Mouse (Mus musculus): Measurements from ENCODE around the gene Pick1. TPM values are rescaled to one million over a fixed set of nuclear protein-coding genes. Genes with fewer than 3 reads are reported as not detected.
"Not testable (repeated sequence)": the region's sequence is repeated elsewhere in the genome, so short reads cannot be mapped to it uniquely, and the experiment has no call there.

The Pick1 gene
- polyA plus RNA-seq (2017; shearing (Covaris generic)): 1 to 10 TPM; 6.6 to 8.4 (median 8.3) TPM

DNA sequence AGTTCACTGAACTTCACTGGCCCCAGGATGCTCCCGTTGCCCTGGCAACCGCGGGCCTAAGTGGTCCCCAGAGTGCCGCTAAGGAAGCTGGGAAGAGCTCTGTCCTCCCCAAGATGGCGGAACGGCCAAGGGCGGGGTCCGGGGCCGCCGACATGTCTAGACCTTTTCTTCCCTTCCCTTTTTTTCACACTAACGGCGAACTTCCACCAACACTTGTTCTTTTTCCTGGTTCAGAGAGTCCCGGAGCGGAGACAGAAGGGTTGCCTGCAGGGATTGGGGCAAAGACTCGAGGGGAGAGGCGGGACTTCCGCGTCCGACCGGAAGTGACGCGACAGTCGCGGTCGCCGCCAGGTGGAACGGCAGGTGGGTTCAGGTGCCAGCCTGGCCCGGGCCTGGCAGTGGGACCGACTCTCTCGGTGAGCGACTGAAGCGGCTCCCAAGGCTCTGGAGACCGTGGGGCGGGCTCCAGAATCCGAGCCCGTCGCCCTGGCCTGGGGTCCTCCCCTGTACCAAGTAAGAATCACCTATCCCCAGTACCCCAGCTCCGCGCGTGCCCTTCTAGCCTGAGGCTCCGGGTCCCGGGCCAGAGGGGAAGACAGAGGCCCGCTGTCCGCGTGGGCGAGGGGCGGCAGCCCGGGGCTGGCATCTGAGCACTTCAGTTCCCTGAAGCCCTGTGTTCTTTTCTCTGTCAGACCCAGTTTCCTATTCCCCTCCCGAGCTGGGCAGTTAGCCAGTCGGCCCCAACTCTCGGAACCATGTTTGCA, at the start of gene Pick1, which contains the start of gene Gm49486:
TSS of gene Pick1 (plus strand) at position 116 of the 764 bp plus-strand sequence.
TSS of gene Gm49486 (plus strand) at position 334 of the 764 bp plus-strand sequence.
- ATAC-seq: peak; percentile 89

DNA sequence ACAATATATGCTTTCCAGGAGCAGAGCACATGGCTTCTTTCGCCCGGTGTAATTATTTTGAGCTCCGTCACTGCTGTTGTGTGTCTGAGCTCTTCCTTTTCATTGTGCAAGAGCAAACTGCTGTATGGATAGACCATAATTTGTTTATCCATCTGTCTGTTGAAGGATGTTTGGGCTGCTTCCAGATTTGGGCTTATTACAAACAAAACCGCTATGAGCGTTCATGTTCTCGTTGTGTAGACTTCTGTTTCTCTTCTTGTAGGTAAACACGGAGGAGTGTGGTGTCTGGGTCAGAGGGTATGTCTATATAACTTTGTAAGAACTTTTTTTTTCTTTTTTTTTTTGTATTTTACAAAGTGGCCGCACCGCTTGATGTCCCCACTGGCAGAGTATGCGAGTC, 43.8 kb upstream of the Pick1 start:
- ATAC-seq: no peak

DNA sequence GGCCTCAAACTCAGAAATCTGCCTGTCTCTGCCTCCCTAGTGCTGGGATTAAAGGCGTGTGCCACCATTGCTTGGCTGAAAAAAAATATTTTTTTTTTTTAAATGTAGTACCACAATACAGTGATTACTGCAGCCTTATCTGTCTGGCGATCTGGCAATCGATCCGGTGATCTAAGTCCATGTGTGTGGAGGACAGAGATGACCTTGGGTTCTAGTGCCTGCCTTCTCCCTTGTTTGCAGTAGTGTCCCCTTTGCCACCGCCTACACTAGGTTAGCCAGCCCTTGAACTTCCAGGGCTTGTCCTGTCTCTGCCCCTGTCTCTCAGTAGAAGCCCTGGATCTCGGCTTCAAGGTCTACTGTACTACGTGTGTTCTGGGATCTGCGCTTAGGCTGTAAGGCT, 41.2 kb upstream of the Pick1 start:
- no peak for ATAC-seq

DNA sequence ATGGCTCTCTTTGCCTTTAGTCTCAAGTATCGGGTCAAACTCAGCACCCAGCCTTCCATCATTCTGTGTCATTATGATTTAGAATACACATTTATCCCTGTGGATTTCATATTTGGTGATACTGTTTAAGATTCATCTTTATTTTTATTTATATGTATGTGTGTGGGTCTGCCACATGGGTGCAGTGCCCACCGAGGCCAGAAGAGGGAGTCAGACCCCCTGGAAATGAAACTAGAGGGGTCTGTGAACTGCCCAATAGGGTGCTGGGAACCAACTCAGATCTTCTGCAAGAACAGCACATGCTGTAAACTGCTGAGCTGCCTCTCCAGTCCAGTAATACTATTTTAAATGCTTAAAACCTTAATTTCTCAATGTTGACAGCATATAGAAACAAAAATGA, 37.5 kb upstream of the Pick1 start:
- no peak for ATAC-seq

DNA sequence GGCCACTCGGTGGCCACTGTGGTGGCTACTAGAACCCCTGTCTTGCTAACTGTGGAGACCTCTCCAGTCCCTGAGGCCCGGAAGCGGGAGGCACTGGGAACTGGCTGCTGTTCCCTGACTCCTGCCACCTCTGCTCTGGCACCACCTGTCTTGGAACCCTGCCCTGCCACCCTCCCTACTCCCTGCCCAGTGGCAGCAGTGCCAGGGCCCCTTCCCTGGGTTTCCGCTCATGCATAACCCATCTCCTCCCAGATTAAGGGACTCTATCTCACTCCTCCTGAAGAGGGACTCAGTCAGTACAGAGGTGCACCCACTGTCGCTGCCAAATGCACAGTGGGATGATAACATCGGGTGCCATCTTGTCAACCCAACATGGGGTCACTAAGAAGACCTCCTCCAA, 36.5 kb upstream of the Pick1 start:
- ATAC-seq: no peak

DNA sequence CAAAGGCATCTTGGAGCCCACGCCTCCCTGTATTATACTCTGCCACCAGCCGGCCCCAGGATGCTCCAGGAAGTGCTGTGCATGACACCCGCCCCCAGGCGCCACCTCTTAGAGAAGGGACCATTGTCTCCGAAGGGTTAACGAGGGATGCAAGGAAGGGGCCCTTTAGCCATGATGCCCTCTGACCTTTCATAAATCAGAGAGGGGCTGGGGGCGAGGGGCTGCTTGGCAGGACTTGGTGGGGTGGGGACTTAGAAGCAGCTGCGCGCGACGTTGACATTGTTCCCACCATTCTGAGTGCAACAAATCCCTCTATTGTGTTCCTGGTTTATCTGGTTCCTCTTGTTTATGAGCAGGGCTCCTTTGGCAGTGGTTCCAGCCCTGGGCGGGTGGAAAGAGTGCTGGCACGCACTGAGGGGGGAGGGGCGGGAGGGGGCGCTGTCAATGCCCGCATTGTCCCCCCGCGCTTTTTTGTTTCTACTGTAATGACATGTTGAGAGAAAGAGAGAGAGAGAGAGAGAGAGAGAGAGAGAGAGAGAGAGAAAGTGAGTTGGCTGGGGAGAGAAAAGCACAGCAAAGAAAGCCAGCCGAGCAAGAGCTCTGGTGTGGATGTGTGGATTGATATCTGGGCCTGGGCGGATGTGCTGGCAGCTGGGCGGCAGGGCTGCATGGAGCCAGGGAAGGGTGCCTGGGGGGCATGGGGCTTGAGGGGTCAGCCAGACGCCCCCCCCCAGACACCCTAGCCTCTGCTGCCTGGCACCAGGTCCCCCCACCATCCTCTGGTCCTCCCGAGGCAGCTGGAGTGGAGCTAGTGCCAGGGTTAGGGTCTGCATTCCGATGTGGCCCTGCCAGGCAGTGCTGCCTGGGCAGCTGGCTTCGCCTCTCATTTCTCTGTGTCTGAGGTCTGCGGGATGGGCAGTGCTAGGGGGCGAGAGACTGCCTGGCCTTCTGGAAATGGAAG, 35.8 kb upstream of the Pick1 start:
- ATAC-seq: no peak

DNA sequence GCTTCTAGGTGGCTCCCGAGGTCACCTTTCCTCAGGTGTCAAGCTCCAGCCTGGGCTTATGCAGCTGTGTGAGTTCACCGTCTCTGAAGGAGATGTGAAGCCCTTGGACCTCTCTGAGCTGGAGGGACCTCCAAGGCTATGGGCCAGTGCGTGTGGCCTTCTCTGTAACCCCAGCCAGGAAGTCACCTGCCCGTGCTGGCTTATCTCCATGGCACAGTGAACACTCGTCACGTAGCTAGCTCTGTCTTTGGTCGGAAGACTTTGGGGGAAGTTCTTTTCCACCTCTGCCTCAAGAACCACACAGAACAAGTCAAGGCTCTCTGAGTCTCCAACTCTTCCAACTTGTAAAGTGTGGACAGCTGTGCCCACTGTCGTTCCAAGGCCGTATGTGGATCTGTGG, 34.9 kb upstream of the Pick1 start:
- ATAC-seq: no peak

DNA sequence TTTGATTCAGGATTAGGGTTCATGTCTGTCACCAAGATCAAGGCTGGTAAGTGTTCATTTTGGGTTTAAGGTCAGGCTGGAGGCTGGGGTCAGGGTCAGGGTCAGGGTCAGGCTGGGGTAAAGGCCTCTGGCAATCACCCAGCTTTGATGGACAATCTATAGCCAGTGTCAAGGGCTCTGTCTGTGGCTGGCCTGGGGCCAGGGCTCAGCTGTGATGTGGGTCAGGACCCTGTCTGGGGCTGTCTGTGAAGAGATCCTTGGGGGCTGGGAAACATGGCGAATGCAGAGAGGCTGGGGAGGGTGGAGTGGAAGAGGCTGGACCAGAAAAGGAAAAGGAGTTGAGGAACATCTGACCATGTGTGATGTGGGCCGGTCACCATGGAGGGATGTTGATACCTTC, 34.0 kb upstream of the Pick1 start:
- no peak for ATAC-seq

DNA sequence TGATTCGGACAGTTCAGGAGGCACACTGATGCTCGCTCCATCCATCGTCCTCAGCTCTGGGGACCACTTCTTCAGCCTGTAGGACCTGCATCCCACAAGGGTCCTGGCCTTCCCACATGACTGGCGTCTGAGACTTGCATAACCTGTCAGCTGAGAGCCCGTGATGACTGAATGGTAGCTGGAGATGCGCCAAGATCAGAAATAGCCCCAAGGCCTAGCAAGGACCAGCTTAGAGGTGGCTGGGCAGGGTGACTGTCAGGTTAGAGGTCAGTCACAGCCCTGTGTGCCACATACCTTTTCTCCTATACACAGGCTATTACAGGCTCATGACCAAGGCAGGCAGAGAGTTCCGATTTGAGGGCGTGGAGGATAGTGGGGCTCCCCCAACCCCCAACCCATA, 33.5 kb upstream of the Pick1 start:
- ATAC-seq: no peak

DNA sequence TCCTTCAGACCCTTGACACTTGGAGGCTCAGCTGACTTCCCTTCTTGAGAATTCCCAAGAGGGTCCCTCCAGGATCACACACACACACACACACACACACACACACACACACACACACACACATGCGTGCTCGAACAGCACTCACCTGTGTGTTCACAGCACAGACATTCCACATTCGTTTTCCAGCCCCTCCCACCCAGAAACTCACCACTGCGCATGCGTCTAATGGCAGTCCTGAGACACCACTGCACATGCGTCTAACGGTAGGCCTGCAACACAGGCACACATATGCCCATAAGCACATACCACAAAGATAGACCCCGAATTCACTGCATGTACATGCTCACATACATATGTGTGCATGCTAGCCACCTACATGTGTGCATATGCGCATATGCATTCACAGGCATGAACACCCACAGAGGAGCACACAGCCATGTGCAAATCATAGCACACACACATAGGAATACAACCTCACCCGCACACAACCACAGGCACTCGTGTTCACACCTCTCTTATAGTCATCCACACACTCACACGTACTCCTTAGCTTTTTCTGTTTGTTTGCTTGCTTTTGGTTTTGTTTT, 29.5 kb upstream of the Pick1 start:
- no peak for ATAC-seq

DNA sequence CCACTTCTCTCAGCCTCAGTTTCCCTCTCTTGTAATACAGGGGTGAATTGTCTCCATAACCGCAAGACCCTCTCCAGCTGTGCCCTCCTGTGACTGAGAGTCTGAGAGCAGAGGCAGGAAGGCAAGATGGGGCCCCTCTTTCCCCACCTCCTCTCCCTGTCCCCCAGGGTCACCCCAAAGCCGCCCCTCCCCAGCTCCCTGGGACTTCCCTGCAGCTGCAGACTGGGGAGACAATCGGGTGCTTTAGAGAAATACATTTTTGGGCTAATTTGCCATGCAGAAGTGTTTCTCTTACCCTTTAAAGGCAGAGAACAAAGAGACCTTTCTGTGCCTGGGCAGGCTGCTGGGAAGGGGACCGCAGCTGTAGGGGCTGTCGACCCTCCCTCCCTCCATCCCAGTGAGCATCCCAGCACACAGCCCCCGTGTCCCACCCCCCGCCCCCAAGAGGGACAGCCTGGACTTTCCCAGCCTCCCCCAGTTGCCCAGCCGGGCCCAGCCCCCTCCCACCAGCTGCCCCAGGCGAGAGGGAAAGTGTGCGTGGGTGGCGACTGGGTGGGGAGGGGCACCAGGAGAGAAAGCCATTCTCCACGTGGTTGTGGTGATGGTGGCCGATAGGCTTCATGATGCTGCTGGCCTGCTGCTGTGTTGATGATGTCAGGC, 27.4 kb upstream of the Pick1 start:
- ATAC-seq: no peak

DNA sequence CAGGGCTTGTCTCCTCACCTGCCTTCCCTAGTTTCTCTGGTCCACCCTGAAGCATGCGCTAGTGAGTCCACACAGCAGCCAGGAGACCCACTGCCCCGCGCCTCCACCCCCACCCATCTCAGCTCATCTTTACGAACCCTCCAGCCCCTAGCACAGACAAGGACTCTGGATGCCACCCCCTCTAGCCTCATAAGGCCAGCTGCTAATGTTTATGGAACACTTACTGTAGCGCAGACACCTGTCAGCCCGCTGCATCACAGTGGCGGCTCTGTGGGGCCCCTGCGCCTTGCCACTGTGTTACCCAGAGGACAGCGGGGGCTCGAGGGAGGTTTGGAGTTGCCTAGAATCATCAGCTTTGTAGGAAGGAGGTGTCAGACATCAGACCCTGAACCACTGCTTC, 26.4 kb upstream of the Pick1 start:
- no peak for ATAC-seq

DNA sequence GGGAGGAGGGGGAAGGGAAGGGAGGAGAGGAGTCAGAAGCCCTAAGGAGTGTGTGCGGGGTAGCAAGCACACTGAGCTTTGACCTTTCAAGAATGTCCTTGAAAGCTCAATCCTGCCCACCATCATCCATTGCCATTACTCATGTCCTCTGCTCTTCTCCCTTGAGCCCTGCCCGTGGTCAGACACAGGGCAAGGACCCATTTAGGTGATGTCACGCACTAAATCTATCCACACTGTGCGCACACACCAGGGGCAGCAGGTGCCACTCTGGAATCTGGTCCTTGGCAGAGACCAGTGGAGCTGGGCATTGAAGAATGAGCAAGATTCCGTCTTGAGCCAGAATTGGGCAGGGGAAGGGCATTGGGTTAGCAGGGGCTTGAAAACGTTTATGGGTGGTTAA, 20.8 kb upstream of the Pick1 start:
- ATAC-seq: no peak

DNA sequence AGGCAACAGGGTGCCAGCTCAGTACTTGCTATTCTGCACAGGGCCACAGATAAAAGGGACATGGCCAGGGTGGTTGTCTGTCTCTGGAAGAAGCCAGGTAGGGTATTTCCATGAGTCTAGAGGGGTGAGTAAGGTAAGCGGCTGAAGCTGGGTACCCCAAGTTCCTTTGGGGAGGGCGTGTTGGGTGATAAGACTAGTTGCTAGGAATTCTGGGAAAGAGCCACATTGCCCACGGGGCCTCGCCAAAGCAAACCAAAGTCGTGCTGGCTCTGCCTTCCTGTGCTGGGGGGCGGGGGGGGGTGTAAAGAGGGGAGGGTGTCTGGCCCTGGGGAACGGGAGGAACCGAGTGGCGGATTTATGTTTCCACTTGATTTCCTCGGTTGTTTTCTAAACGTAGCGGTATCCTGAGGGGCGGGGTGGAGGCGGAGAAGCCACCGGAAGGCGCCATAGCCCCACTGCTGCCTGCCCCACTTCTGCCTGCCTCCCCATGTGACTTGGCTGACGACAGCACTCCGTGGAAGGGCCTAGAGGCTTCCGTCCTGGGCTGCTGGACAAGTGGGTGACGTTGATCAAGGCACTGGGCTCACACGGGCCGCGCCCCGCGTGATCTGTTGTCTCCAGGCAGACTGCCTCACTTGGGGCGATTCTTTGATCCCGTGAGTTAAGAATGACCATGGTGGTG, 20.1 kb upstream of the Pick1 start:
- ATAC-seq: peak; percentile 95

DNA sequence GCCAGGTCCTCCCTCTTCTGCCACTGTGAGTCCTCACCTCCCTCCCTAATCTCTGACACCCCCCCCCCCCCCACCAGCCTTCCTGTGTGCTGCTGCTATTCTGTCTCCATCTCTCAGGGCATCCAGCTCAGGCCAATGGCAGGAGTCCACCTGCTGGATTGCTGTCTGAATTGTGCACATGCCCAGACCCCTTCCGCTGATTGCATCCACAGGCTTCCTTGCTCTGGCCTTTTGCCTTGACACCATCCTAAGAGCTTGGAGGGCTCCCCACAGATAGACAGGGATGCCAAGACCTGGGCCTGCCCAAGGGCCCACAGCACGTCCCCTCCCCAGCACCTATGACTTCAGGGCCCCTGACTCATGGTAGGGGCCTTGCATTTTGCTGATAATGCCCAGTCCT, 18.6 kb upstream of the Pick1 start:
- no peak for ATAC-seq

DNA sequence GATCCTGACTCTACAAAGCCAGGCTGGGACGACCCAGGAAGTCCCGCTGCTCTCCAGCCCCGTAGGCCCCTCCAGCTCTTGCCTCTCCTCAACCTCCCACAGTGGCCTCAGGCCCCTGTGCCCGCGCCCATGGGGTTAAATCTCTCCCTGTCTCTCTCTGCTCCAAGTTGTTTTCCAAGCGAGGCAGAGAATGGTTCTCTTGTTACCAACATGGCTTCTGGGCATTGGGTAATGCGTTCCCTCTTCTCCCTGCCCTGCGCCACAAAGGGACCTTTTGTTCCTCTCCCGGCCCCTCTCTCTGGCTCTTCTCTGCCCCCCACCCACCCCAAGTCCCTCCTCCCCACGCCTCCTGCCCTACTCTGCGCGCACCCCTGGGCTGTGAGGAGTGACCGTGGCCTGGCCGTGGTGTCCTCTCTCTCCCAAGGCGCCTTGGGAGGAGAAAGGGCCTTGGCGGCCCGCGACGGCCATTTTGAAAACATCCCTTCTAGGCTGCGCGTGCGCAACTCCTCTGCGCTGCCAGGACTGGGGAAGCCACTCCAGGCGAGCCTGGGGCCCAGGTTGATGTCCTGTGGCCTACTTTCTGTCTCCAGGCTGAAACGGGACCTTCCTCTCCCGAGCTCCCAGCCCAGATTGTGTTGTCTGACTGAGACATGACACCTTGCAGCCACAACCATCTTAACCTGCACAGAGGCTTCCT, 16.1 kb upstream of the Pick1 start:
- no peak for ATAC-seq

DNA sequence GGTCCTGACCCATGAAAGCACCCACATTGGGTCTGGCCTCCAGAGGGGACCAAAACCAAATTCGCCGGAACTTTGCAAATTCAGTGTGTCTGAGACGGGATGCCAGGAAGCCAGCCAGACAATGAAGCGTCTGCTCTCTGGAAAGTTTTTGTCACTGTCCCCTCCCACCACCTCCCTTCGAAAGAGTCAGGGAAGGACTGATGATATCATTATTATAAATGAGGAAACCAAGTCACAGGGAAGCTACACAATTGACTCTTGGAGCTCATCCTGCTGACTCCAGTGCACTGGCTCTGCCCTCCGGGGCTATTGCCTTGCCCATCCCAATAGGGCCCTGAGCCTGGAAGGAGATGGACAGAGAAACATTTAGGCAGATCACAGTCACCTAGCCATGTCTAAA, 15.4 kb upstream of the Pick1 start:
- no peak for ATAC-seq

DNA sequence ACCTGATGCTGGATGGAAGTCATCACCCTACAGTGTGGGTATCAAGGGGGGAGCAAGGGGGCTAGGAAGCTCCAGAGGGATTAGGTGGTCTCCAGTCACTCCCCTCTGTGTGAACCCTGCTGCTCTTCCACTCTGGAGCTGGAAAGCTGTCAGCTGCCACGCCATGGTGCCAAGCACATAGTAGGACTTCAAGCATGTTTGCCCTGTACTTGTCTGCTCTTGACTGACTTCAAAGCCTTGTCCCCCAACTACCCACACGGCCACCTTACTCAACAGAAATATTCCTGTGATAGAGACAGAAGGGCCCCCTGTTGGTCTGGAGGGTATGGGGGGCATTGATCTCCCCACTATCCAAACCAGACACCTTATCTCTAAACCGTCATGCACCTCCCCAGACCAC, 12.8 kb upstream of the Pick1 start:
- no peak for ATAC-seq

DNA sequence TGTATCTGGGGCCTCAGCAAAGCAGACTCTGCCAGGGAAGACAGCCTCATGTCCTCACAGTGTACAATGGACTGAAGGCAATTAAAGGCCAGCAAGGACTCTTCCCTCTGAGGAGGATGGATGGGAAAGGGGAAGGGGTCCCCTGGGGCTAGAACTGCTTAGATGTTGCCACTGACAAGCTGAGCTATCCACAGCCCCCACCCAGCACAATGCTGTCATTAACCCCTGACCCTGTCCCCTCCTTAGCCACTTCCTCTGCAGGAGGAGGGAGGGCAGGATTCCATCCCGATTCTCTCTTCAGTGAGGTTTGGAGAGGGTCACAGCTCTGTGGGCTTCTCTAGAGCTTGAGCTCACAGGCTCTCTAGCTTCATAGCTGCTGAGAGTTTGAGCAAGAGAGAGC, 9.4 kb upstream of the Pick1 start:
- no peak for ATAC-seq

DNA sequence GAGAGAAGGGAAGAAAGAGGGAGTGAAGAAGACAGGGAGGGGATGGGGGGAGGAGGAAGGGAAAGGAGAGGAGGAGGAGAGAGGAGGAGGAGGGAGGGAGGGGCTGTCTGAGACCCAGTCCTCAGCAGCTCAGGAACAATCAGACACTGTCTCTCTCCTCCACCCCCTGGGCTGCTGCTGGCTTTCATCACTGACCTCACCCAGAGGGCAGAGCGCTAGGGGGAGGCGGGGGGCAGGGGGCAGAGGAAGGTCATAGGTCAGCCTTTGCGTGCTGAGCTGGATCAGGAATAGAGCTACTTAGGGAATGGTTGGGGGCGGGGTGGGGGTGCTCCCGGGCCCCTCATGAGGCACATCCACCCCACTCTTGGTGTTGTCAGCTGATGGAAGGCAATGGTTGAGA, 5.3 kb upstream of the Pick1 start:
- ATAC-seq: no peak

DNA sequence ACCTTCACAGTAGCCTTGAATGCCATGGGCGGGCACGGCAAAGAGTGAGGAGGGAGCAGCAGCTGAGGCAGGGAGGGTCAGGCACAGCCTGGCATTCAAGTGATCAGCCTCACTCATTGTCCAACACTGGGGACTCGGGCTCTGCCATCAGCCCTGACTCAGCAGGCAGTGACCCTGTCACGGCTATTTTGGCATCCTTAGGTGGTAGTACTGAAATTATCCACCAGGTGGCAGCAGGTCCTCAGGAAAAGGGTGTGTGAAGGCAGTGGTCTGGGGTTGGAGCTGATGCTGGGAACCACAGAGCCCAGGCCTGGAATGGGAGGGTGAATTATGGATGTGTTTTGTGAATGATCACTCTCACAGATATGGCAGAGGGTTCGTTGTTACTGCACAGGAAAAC, 4.3 kb upstream of the Pick1 start:
- peak; percentile 51 for ATAC-seq

DNA sequence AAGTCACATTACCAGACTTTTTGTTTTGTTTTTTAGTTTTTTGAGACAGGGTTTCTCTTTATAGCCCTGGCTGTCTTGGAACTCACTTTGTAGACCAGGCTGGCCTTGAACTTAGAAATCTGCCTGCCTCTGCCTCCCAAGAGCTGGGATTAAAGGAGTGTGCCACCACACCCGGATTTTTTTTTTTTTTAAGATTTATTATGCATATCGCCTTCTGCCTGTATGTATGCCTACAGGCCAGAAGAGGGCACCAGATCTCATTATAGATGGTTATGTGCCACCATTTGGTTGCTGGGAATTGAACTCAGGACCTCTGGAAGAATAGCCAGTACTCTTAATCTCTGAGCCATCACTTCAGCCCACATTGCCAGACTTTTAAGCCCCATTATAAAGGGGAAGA, 3.2 kb upstream of the Pick1 start:
- ATAC-seq: not testable (repeated sequence)

All from inflammation-experienced regulatory T-cells, adult 6 months (primary cell).